Mouse (Mus musculus) ovary, adult 2 months (tissue): ENCODE measurements around the gene Slc19a1. TPM values are rescaled to one million over a fixed set of nuclear protein-coding genes. Genes with fewer than 3 reads are reported as not detected.

Source experiments
- polyA plus RNA-seq: library from polyadenylated mRNA; depleted of rRNA; stranded (reverse); fragments of >200 nt; gene quantifications from 2 replicates; pipeline ENCODE4 v1.2.3, GENCODE M21; 2012; rRNA removed

The Slc19a1 gene
- polyA plus RNA-seq, result 120 and 146 TPM in 2 replicates

GRCm38 (mm10) chr10:77031768-77032375 is at the start of gene Slc19a1:
Gene Slc19a1, plus strand, starts transcription at chr10:77032241.

Other genes with a start within 250 kb of the Slc19a1 start
- gene Pcbp3, start 70.4 kb upstream of the Slc19a1 start, polyA plus RNA-seq, result 9.3 and 11.6 TPM in 2 replicates
- 97.9 and 111 TPM in 2 replicates for gene Col18a1, start 134.3 kb downstream of the Slc19a1 start, polyA plus RNA-seq
- 137 and 141 TPM in 2 replicates for gene Pofut2, start 227.0 kb downstream of the Slc19a1 start, polyA plus RNA-seq